Mouse (Mus musculus) B cell, adult 67 days (primary cell): ENCODE measurements around the gene Fmo6. TPM values are rescaled to one million over a fixed set of nuclear protein-coding genes. Genes with fewer than 3 reads are reported as not detected.

Experiments used
- total RNA-seq, 2 experiments: library from RNA; stranded (reverse); gene quantifications; 4 replicates each; pipeline ENCODE4 v1.2.4; 2023

Fmo6 gene
- total RNA-seq = not detected

DNA sequence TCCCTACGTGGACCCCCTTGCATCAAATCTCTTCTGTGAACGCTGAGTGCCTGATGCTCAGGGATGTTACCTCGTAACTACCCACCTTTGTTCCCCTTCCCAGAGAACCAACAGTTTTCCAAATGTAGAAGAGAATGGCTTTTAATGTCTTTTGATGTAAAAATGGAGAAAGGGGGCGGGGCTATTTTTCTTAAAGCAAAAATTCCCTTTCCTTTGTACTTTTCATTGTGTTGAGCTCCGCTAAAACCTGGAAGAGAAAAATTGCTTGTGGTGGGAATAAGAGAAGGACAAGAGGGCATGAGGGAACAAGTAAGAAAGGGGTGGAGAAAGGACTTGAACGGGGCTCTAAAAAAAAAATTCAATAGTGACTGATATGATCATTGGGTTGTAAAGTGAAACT is at the start of gene Fmo6:
Gene Fmo6, minus strand, starts transcription at position 101 of the 400 bp plus-strand sequence.

DNA sequence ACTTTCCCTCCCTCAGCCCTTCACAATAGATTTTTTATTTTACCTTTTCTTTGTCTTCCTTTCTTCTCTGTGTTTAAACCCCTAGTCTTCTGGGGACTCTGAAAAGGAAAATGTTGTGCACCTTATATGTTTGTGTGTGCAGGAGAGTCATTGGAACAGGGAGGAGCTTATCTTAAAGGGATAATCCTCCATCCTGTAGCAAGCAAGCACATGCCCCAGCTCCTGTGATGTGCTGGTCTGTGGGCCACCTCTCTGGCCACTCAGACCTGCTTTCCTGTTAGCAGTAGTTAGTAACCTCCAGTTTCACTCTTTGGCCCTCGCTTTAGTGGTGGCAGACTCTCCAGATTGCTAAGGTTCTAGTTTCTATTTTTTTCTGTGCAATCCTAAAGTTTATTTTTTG is 47.1 kb upstream of the Fmo6 start, which contains the start of gene Fmo3:
Gene Fmo3, minus strand, starts transcription at position 101 of the 400 bp plus-strand sequence.

DNA sequence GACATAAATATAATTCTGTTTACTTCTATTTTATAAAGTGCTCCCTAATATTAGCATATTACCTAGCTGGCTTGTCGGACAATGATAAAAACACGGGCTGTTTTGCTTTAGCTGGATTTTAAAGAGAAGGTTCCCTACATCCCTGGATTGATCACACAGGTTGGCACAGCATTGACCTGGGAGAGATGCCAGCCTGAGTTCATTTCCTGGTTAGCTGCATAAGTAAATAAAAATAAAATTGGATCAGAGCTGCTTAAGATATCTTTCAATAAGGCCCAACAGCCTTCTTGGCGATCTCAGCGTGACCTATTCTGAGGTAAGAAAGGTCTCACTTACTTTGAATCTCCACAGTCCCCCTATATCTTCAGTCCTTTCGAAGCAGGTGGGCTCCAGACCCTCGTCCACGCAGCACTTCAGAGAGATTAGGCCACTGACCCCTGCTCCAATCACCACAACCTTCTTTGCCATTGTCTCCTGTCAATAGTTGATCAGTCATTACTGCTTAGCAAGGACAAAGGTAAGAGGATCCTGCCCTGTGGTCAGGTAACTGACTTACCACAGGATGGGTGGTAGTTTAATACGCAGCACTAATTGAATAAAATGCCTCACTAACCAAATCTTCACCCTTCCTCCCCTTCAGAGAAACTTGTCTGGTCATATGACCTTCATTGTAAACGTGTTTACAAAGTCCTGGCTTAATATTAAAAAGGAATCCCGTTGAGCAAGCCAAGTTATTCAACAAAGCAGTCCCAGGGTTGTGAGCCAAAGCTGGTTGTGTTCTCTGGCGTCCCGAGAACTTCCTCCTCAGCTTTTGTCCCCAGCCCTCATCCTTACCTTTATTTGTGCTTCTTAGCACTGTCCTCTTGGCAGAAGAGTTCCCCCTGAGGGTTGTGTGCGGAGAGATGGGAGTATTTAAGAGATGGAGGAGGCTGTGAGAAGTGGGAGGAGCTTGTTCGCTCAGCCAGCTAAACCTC is 39.2 kb downstream of the Fmo6 start, which contains the start of gene Fmo2:
Gene Fmo2, minus strand, starts transcription at position 889 of the 974 bp plus-strand sequence.

Other genes with a start within 250 kb of the Fmo6 start
- 100 to 1,000 TPM; 376 to 426 TPM for gene Prrc2c, start 197.0 kb downstream of the Fmo6 start, total RNA-seq
- not detected for gene Fmo4, start 123.5 kb downstream of the Fmo6 start, total RNA-seq
- gene Fmo1, start 70.9 kb downstream of the Fmo6 start, total RNA-seq = not detected
- not detected for gene Fmo2, start 38.8 kb downstream of the Fmo6 start, total RNA-seq
- gene Fmo3, start 47.0 kb upstream of the Fmo6 start, total RNA-seq = not detected
- gene Mroh9, start 148.2 kb upstream of the Fmo6 start, total RNA-seq = not detected